Mouse (Mus musculus) layer of hippocampus, postnatal 10 days (tissue): ENCODE data around the gene Irf2bp2. TPM values are rescaled to one million over a fixed set of nuclear protein-coding genes. Genes with fewer than 3 reads are reported as not detected.
"Not testable (repeated sequence)": the region's sequence is repeated elsewhere in the genome, so short reads cannot be mapped to it uniquely, and the experiment has no call there.

Experiments
- DNase-seq, 2 experiments: peaks; one replicate each; pipeline ENCODE4 v3.0.0; 2021; ENCODE audit warnings: low spot score in 2 of 2
- total RNA-seq, 2 experiments: library from RNA; stranded (reverse); gene quantifications; 2 replicates each; pipeline ENCODE4 v1.2.3; 2021

The Irf2bp2 gene
- total RNA-seq, 2 experiments from 2014 or later: 57.0 to 63.1 TPM

DNA sequence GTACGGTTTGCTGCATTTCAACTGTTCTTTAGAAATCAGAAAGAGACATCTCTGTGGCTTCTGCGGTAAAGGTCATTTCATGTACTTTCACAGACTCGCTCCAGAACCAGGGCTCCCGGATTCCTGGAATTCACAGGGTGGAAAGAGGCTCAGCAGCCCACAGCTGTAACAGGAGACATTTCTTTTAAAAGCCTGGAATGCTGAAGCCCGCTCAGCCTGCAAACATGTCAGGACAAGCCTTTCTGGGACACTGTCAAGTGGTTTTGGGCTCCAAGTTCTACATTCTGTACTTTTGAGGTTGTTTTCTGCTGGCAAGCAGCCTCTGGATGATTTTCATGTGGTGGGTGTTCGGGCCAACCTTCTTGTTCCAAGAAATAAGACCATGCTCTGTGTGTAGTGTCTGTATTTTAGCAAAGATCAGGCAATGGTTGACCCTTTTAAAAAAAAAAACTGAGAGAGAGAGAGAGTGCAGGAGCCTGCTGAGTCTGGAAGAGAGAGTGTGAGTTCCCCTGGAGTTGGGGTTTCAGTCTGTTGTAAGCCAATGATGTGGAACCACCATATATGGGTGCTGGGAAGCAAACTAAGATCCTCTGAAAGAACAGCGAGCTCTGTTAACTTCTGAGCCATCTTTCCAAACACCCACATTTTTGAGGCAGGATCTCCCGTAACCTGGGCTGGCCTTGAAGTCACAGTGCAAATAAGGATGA, 9.6 kb upstream of the Irf2bp2 start:
- DNase-seq: peak in 1 of 2 experiments; percentile 31

DNA sequence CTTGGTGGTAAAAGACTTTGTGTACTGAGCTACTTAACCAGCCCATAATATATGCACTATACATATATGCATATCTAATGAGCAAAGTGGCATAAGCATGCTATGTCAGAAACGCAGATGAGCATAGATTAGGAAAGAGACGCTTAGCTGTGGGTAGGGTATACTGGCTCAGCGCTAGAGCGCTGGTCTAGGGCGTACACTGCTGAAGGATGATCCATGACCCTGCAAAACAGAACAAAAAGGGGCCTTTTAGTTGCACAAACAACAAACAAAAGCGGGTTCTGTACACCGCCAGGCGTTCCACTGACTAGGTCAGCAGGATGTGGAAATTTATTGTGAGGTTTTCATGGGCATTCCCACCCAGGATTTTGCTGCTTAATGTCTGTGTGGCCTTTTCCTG, 8.9 kb upstream of the Irf2bp2 start:
- no peak for DNase-seq

DNA sequence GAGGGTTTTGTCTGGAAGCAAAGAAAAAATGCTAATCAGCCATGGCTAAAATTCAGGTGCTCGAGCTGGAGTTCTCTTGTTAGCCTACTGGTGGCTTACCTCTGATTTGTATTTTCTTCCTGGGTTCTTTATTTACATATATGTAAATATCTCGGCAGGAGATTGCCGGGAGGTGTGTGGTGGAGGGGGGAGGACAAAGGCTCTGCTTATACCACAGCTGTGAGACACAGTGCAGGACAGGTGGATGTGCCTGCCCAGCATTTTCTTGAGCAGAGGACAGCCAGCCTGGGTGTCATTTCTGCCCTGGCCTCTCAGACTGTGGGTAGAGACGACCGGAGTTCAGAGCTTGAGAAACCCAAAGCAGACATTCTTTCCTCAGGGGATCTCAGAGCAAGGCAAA, 7.5 kb upstream of the Irf2bp2 start:
- no peak for DNase-seq

DNA sequence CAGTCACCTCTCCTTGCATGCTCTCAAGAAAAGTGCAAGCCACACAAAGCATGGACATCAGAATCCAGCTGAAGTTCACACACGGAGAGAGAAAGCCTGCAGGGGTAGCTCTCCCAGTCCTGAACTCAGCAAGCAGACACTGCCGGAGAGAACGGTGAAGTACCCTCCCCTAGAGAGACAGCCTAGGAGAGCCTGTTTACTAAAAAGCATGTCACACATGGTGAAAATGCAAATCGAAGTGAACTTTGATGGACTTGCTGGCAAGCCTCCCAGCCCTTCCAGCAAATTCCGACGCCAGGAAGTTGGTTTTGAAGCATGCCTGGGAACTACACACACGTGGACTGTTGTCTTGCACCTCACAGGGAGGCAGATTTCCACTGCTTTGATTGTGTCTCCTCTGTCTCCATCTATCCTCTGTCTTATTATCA, 7.0 kb upstream of the Irf2bp2 start:
- DNase-seq: no peak

DNA sequence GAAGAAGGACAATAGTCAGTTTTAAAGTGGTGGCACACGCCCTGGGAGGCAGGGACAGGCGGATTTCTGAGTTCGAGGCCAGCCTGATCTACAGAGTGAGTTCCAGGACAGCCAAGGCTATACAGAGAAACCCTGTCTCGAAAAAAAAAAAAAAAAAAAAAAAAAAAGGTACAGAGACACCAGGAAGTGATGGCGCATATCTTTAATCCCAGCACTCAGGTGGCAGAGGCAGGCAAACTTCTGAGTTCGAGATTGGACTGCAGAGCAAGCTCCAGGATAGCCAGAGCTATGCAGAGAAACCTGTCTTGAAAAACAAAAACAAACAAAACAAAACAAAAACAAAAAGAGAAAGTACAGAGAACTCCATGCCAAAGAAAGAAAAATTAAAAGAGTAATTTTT, 6.6 kb upstream of the Irf2bp2 start:
- DNase-seq: not testable (repeated sequence)

DNA sequence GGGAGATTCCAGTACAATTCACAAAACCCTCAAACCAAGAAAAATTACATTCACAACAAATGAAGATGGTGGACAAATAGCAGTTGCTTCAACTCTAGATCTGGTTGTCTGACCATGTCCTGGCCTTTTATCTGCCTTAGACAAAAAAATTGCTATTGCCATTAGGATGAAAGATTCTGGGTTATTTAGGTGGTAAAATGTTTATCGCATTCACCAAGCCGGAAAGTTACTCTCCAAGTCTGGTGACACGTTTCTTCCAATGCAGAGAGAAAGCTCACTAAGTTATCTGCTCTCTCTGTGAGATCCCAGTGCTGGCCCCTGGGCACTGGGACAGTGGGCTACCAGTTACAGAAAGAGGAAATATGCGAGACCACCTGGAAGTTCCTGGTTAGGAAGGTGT, 5.5 kb upstream of the Irf2bp2 start:
- no peak for DNase-seq

DNA sequence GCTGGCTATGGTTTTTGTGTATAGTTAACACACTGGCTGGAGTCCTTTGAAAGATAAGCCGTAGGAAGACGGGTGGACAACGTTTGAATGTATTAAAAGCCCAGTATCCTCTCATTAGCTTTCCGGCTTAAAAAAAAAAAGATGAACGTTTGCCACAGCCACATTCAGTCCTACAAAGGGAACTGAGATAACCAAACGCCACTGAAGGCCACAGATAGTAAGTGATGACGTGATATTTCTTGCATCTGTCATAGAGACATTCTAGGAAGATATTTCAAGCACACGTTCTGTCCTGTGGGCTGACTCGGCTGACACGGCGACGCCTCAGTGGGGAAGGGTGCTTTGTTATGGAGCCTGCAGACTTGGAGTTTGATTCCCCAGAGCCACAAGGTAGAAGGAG, 4.4 kb upstream of the Irf2bp2 start:
- DNase-seq: no peak

DNA sequence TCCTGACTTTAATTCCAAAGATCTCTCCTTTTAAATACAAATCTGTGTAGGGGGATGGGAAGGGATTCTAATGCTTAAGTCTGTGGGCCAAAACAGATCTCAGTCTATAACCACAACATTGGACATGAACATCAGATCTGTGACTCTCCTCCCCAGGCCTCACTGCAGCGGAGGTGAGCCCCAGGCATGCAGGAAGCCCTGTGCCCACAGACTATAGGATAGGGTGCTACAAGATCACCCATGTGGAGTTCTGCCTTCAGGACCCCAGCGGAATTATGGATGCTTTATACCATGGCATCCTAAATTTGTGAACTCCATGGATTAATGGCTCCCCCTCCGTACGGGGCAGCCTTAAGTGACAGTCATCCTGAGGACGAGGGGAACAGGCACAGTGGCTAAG, 2.9 kb upstream of the Irf2bp2 start:
- no peak for DNase-seq

DNA sequence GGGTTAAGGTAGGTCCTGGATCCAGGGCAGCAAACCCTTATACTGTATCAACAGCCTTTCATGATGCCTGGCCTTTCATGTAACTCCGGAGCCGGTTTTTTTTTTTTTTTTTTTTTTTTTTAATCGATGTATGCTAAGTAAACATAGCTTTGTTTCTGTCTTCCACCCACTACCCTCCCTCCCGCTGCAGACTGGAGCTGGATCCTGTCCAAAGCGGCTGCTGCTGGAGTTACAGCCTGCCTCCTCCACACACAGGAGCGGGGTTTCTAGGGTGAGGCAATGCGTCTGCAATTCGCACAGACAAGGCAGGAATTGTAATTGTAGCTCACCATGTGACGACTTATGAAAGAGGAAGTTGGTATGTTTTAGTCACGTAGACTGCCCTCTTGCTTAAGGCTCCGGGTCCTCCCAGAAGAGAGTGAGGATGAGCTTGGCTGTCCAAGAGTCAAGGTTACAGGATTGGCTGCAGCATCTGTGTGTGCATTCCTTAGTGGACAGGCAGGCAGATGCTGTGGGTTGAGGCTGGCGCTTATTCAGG, 2.4 kb upstream of the Irf2bp2 start:
- peak; percentile 84 to 85 for DNase-seq

DNA sequence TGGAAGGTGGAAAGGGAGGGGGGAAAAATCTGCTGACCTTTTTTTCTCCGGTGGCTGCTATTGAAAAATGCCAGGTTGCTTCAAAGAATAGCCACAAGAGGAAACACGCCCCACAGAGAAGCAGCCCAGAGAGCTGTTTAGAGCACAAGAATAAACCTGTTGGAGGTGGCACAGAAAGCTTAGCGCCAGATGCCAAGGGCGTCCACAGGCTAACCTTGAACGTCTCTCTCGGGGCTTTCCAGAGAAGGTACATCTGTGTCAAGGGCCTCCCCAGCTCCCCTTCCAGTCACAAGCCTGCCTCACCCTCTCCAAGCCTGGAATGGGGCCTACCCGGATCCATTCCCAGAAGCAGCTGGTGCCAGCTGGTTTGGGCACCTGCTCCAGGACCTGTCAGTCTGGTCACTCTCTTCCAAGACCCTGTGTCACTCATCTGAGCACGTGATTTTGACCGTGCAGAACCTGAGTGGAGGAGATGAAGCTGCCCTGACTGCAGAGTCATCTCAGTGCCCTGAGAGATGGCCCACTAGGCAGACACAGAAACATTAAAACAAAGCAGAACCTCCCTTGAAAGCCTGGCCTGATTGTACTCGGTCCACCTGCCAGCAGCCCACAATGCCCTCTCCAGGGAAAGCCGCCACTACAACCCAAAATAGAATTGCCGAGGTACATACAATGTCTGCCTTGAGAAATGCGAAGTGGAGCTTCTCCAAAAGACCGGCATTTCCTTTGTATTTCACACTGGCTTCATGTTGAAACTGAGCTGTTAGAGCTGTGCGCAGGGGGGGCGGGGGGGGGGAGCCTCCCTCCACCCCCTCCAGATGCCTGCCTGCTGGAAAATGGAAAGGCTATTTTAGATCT, 1.6 kb upstream of the Irf2bp2 start:
- peak; percentile 80 to 83 for DNase-seq

DNA sequence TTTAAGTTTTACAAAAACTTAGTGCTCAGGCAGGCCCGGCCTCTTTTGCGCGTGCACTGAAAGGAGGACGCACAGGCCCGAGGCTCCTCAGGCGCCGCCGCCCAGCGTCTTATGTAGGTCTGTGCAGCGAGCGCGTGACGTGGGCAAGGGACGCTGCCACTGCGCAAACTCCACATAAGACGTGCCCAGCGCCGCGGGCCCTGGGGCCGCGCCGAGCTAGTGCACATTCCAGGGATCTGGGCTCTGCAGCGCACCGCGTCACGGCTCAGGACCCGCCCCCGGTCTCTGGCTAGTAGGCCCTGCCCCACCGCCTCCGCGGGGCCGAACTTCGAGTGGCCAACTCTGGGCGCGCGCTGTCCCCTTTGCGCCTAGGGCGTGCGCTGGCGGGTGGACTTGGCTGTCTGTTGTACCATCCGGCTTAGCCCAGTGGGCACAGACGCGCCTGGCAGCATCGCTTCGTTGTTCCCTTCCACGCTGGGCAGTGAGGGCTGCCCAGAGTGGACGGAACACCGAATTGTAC, 755 bp upstream of the Irf2bp2 start:
- peak; percentile 94 to 96 for DNase-seq

DNA sequence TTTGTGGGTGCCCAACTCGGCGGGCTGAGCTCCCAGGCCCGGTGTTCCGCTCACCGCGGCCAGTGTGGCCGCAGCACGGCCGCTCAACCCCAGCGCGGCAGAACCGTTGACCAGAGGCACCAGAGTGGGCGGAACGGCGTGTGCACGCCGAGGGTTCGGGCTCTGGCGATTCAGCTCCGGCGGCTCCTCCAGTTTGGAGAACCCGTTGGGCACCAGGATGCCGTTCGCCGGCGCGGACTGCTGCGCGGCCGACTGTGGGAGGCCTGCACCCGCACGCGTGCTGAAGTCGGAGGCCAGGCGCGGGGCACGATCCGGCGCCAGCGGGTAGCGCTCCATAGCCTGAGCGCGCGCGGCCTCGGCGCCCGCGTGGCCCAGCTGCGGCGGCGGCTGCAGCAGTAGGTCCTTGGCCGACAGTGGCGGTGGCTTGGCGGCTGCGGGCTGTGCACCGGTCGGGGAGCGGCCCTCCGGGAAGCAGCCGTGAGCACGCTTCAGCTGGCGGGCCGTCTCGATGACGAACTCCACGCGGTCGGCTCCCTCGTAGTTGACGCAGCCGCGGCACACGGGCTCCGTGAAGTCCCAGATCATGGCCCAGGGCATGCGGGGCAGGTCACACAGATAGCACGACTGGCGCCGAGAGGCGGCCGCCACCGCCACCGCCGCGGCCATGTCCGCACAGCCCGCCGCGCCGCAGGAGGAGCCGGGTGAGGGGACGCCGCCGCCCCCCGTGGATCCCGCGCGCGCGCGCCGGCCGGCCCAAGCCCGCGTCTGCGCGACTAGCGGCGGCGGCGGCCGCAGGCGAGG, 815 bp downstream of the Irf2bp2 start:
- DNase-seq: peak; percentile 49 to 65

DNA sequence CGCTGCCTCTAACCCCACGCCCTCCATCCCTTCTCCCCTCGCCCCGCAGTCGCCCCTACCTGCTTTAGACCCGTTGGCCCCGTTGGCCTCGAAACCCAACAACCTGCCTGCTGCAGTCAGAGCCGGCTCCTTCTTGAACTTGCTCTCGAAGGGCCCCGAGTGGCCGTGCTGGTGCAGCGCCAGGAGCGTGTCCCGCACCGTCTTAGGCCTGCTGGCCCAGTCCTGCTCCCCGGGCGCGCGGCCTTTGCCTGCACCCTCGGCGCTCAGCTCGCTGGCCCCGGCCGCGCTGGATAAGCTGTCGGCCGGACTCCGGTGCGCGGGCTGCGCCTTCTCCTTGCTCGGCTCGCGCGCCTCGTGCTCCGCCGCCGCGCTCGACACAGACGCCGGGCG, 1.4 kb downstream of the Irf2bp2 start:
- DNase-seq: peak; percentile 48 to 64

DNA sequence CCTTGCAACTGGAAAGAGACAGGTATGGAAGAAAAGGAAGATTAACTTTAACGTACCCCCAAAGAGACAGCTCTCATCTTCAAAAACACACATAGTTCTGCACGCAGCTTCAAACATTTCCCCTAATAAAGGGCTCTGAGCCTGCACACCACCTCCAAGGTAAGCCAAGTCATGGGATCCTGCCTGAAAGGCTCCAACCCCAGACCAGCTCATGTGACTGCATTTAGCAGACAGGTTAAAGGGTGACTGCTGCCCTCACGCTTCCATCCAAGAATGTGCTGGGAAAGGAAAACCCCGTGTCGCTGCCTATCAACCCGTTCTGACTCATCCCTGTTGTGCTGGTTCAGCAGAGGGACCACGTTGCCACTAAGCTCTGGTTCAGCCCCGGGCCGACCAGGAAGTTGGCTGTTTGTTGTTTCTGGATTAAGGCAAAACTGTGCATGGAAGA, 1.9 kb downstream of the Irf2bp2 start:
- DNase-seq: peak; percentile 47 to 59

DNA sequence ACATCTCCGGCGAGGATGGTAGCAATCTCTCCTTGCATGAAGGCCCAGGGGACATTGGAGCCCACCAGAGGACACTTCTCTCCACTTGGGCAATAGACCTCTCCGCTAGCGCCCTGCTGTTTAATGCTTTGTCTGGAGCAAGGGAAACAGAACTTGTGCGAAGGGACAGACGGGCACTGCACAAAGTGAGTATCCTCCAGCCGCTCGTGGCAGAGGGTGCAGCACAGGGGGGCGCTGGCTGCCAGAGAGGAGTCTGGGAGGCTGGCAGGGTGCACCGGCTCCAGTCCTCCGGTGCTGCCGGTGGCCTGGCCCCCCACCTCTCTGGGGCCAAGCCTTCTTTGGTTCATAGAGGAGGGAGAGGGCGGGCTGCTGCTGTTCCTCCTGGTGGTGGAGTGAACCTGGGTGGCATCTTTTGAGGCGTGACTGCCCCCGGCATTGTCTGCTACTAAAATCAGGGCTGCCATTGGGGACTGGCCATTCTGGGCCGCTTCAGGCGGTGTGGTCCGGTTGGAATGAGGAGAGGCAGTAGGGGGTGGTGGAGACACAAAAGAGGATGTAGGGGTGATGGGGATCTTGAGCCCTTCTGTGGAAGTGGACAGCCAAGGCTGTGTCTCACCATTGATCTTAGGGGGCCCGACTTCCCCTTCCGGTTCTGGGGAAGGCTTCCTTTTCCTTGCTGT, 2.5 kb downstream of the Irf2bp2 start:
- DNase-seq: peak; percentile 60 to 70

DNA sequence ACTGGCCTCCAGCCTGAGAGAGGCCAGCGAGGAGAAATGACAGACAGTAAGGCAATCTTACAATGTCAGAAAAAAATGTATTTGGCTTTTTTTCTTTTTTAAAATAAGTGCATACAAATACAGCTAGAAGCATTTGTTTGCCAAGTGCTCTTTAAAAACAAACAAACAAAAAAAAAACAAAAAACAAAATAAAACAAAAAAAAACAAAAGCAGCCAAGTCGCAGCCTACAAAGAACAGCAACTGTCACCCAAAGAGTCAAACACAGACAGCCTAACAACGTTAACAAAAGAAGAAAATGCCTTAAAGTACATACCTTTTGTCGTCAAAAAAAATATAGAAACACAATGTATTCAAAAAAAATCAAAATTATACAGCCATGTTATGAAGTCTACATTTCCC, 3.2 kb downstream of the Irf2bp2 start:
- DNase-seq: no peak

DNA sequence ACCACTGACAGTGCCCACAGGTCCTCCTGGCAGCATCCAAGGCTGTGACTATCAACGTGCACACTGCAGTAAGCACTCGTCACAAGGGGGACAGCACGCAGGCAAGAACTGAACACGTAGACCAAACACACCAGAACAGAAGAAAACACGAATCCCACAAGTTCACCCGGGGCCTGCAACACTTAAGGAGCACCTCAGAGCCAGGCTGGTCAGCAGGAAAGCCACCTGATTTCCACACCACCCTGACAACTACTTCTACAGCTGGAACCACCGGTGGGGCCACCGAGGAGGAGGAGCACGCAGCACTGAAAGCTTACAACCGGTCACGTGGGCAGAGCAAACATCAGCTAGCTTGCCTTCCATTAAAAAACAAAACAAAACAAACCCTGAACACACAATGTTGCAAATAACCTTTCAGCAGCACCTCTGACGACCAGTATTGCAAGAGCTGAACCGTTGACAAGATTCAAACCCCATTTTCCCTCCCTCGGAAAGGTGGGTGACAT, 3.7 kb downstream of the Irf2bp2 start:
- peak; percentile 20 to 53 for DNase-seq

DNA sequence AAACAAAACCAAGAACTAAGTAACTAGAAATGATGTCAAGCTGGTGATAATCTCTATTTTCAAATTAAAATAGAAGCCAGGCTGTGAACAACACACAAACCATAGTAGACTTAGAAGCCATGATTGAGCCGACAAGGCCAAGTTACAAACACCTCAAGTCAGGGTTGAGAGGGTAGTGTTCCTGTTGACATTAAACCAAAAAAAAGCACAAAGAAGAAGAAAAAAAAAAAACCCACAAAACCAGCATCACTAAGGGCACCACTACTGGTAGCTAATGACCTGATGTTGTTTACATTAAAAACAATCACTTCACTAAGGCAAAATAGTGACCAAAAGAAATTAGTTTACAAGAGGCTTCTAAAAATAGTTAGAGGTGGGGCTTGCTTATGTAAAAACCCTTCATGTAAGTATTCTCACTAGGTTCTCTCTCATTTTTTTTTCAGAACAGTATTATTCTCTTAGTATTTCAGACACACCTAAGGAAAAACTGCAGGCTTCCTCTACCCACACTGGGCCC, 4.2 kb downstream of the Irf2bp2 start:
- DNase-seq: no peak

DNA sequence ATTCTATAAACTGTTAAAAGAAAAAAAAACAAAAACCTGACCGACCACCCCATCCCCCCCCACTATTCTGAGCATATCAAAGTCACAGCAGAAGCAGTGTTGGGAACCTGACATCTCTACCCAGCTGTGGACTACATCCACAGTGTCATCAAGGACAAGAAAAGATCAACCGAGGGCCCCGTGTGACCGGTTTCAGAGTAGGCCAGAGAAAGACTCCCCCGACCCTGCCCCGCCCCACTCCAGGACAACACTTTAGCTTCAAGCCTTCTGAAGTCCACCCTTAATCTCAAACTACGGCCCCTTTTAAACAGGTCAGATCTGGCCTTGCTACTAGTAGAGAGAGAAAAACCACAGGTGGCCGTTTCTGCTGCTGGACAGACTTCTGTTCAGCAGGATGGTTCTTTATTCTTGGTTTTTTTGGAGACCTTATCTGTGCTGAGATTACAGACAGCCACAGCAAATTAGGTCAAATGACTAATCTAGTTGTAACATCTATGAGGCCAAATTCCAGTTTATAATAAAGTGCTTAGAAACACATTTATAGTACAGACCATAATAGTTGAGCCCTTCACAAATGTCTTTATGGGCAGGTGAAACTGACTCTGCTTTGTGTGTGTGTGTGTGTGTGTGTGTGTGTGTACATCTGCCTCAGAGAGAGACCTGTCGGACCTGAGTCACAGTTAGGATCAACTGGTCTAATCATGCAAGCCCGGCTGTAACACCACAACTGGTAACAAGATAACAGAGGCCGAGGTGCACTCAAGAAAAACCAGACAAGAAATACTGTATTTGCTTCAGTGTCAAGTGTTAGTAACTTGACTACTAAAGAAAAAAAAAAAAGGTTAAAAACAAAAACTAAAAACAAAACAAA, 4.9 kb downstream of the Irf2bp2 start:
- peak in 1 of 2 experiments; percentile 5 for DNase-seq
